Mouse (Mus musculus): ENCODE data around the gene Ubr4. TPM values are rescaled to one million over a fixed set of nuclear protein-coding genes. Genes with fewer than 3 reads are reported as not detected.

Ubr4 gene
- polyA plus RNA-seq, 2 experiments: 86.6 to 159 TPM

DNA sequence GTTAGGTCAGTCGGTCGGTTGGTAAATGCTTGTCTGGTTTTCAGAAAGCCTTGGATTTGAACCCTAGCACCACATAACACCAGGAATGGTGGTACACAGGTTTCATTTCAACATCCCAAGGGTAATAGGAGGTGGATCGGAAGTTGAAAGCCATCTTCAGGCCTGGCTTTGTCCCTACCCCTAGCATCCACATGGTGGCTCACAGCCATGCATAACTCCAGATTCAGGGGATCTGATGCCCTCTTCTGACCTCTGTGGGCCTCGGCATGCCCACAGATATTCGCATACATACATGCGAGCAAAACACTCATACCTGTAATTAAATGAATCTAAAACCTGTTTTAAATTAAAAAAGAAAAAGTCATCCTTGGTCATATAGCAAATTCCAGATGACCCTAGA, 149.3 kb downstream of the Ubr4 start:
- no peak overlapping the region for H3K4me2 ChIP-seq (replicated peaks; ENCODE audit: low read depth, low read length, severe bottlenecking)
- DNase-seq (ENCODE audit: low spot score) (no peak), ATAC-seq (ENCODE audit: low FRiP score, low read depth) (no peak)
- no peaks in the 10 kb centered on the region for H3K36me3 ChIP-seq (ENCODE audit: control insufficient read depth, insufficient read depth, low read length)
- 0 out of 2 replicates have a peak, but pooled peaks cover 5% of the 10 kb centered on the region for H3K9me3 ChIP-seq (ENCODE audit: control insufficient read depth, low read length)
- no peaks in the 10 kb centered on the region for H3K27me3 ChIP-seq (ENCODE audit: control insufficient read depth, insufficient read depth, low read length)
- H3K4me3 ChIP-seq (replicated peaks; ENCODE audit: low read length): no peak overlapping the region
- no peak for TF ChIP-seq POLR2A (IDR thresholded peaks at IDR 0.05; ENCODE audit: borderline replicate concordance, extremely low read depth, insufficient read depth, insufficient read length)
- no peaks in the 10 kb centered on the region; the same call in 1 of the 2 replicates for H3K4me1 ChIP-seq (ENCODE audit: control insufficient read depth, insufficient read depth, low read length)
- WGBS: 78% methylated on average over 6 of the region's 6 CpGs
- no peak overlapping the region for H3K9ac ChIP-seq (ENCODE audit: low read depth, low read length, severe bottlenecking)
- no peak overlapping the region for H3K27ac ChIP-seq (replicated peaks; ENCODE audit: low read depth, low read length)

DNA sequence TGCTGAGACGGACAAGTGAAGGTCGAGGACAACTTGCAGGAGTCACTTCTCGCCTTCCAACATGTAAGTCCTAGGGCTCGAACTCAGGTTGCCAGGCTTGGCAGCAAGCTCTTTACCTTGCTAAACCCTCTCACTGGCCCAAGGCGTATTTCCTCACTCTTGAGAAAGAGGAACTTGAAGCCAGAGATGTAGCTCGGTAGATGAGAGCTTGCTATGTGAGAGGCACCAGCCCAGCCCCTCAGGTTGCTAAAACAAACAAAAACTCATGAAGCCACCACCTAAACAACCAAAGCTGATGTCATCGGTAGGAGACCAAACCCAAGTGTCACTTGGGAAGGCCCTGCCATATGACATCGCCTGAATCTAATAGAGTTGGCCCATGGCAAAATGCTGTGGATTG, 151.5 kb downstream of the Ubr4 start:
- H3K4me3 ChIP-seq (replicated peaks; ENCODE audit: low read length): no peak overlapping the region
- no peak overlapping the region for H3K9ac ChIP-seq (ENCODE audit: low read depth, low read length, severe bottlenecking)
- no peak for ATAC-seq (ENCODE audit: low FRiP score, low read depth)
- WGBS: 84% methylated on average over 8 of the region's 8 CpGs
- H3K9me3 ChIP-seq (ENCODE audit: control insufficient read depth, low read length): 0 out of 2 replicates have a peak, but pooled peaks cover 5% of the 10 kb centered on the region
- TF ChIP-seq POLR2A (IDR thresholded peaks at IDR 0.05; ENCODE audit: borderline replicate concordance, extremely low read depth, insufficient read depth, insufficient read length): no peak
- H3K4me1 ChIP-seq (ENCODE audit: control insufficient read depth, insufficient read depth, low read length): no peaks in the 10 kb centered on the region; the same call in 1 of the 2 replicates
- H3K36me3 ChIP-seq (ENCODE audit: control insufficient read depth, insufficient read depth, low read length): no peaks in the 10 kb centered on the region
- no peak for DNase-seq (ENCODE audit: low spot score)
- H3K27ac ChIP-seq (replicated peaks; ENCODE audit: low read depth, low read length): no peak overlapping the region
- no peaks in the 10 kb centered on the region for H3K27me3 ChIP-seq (ENCODE audit: control insufficient read depth, insufficient read depth, low read length)
- H3K4me2 ChIP-seq (replicated peaks; ENCODE audit: low read depth, low read length, severe bottlenecking): no peak overlapping the region

DNA sequence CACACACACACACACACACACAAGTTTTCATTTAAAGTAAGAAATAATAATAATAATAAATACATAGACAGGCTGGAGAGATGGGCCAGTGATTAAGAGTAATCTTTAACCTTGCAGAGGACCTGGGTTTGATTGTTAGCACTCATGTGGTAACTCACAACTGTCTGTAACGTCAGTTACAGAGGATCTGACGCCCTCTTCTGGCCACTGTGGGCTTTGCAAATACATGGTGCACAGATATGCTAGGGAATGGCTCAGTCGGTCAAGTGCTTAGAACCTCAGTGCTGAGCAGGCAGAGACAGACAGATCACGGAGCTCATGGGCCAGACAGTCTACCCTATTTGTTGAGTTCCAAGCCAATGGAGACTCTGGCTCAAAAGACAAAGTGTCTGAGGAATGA, 153.3 kb downstream of the Ubr4 start:
- TF ChIP-seq POLR2A (IDR thresholded peaks at IDR 0.05; ENCODE audit: borderline replicate concordance, extremely low read depth, insufficient read depth, insufficient read length): no peak
- ATAC-seq (ENCODE audit: low FRiP score, low read depth): no peak
- no peaks in the 10 kb centered on the region; the same call in 1 of the 2 replicates for H3K4me1 ChIP-seq (ENCODE audit: control insufficient read depth, insufficient read depth, low read length)

DNA sequence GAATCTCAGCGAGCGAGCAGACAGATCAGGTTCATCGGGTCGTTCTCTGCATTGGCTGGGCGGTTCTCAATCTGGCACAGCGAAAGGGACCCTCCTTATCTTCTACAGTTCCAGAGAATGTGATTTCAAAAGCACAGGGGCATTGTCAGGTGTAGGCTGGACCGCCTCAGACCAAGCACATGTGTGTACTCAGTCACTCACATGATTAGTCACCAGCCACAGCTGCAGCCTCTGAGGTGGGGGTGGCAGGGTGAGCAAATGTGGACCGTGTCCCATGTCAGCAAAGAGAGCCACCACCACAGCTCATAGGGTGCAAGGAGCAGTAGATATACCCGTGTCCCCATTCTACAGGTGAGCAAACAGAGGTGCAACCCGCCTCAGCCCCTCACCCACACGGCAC, 154.3 kb downstream of the Ubr4 start:
- Histone ChIP-seq H3K4me1 (ENCODE audit: control insufficient read depth, insufficient read depth, low read length) (no peaks in the 10 kb centered on the region), H3K4me2 (replicated peaks; ENCODE audit: low read depth, low read length, severe bottlenecking) (no peak overlapping the region), H3K36me3 (ENCODE audit: control insufficient read depth, insufficient read depth, low read length) (no peaks in the 10 kb centered on the region), H3K27me3 (ENCODE audit: control insufficient read depth, insufficient read depth, low read length) (no peaks in the 10 kb centered on the region), H3K4me3 (replicated peaks; ENCODE audit: low read length) (no peak overlapping the region), H3K9me3 (ENCODE audit: control insufficient read depth, low read length) (0 out of 2 replicates have a peak, but pooled peaks cover 5% of the 10 kb centered on the region), H3K9ac (ENCODE audit: low read depth, low read length, severe bottlenecking) (no peak overlapping the region), H3K27ac (replicated peaks; ENCODE audit: low read depth, low read length) (no peak overlapping the region)
- ATAC-seq (ENCODE audit: low FRiP score, low read depth) (no peak), DNase-seq (ENCODE audit: low spot score) (no peak)
- WGBS: 91% methylated on average over 11 of the region's 11 CpGs
- TF ChIP-seq POLR2A (IDR thresholded peaks at IDR 0.05; ENCODE audit: borderline replicate concordance, extremely low read depth, insufficient read depth, insufficient read length): no peak

More for the DNA sequence above, 153.3 kb downstream of the Ubr4 start:
- no peaks in the 10 kb centered on the region for H3K27me3 ChIP-seq (ENCODE audit: control insufficient read depth, insufficient read depth, low read length)
- WGBS: 78% methylated on average over 4 of the region's 4 CpGs
- H3K9me3 ChIP-seq (ENCODE audit: control insufficient read depth, low read length): 0 out of 2 replicates have a peak, but pooled peaks cover 5% of the 10 kb centered on the region
- H3K4me3 ChIP-seq (replicated peaks; ENCODE audit: low read length): no peak overlapping the region
- no peak overlapping the region for H3K4me2 ChIP-seq (replicated peaks; ENCODE audit: low read depth, low read length, severe bottlenecking)
- H3K27ac ChIP-seq (replicated peaks; ENCODE audit: low read depth, low read length): no peak overlapping the region
- DNase-seq (ENCODE audit: low spot score): no peak
- H3K36me3 ChIP-seq (ENCODE audit: control insufficient read depth, insufficient read depth, low read length): no peaks in the 10 kb centered on the region
- no peak overlapping the region for H3K9ac ChIP-seq (ENCODE audit: low read depth, low read length, severe bottlenecking)

DNA sequence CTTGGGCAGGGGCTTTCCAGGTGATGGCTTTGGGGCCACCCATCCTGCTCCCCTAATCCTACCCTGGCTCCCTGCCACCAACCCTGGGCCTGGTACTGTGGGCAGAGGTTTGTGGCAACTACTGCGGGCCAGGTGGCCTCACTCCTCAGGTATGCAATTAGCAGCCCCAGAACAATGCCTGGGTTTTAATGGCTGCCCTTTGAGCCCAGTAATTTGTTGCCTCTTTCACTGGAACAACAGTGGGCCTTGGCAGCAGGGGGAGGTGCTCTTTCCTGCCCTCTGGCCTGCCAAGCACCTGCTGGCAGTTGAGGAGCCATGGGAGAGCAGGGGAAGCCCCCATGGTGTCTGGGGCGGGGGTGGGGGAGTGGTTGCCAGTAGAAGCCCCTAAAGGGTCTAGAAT, 156.7 kb downstream of the Ubr4 start:
- no peak overlapping the region for H3K9ac ChIP-seq (ENCODE audit: low read depth, low read length, severe bottlenecking)
- WGBS: 65% methylated on average over 2 of the region's 2 CpGs
- H3K27ac ChIP-seq (replicated peaks; ENCODE audit: low read depth, low read length): no peak overlapping the region
- no peaks in the 10 kb centered on the region for H3K27me3 ChIP-seq (ENCODE audit: control insufficient read depth, insufficient read depth, low read length)
- no peak overlapping the region for H3K4me2 ChIP-seq (replicated peaks; ENCODE audit: low read depth, low read length, severe bottlenecking)
- 0 out of 2 replicates have a peak, but pooled peaks cover 5% of the 10 kb centered on the region for H3K9me3 ChIP-seq (ENCODE audit: control insufficient read depth, low read length)
- DNase-seq (ENCODE audit: low spot score) (no peak), ATAC-seq (ENCODE audit: low FRiP score, low read depth) (no peak)
- no peak for TF ChIP-seq POLR2A (IDR thresholded peaks at IDR 0.05; ENCODE audit: borderline replicate concordance, extremely low read depth, insufficient read depth, insufficient read length)
- no peaks in the 10 kb centered on the region for H3K36me3 ChIP-seq (ENCODE audit: control insufficient read depth, insufficient read depth, low read length)
- H3K4me1 ChIP-seq (ENCODE audit: control insufficient read depth, insufficient read depth, low read length): no peaks in the 10 kb centered on the region
- H3K4me3 ChIP-seq (replicated peaks; ENCODE audit: low read length): no peak overlapping the region

DNA sequence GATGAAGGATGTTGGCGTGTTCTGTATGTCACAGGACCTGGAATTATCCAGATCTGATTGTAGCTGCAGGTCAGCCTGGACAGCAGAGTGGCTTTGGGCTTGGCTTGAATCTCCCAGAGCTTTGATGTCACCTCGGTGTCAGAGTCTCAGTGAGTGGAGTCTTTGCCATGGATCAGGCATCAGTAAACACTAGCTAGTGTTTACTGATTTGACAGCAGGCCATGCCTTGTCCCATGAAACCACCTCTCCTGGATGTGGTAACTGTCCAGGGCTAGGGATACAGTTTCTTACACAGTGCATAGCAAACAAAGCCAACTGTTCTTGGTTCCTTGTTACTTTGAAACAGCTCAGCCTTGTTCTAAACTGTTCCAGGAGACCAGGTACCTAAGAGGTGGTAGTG, 159.1 kb downstream of the Ubr4 start:
- TF ChIP-seq POLR2A (IDR thresholded peaks at IDR 0.05; ENCODE audit: borderline replicate concordance, extremely low read depth, insufficient read depth, insufficient read length): no peak
- WGBS: 87% methylated on average over 2 of the region's 2 CpGs
- Histone ChIP-seq H3K9me3 (ENCODE audit: control insufficient read depth, low read length) (no peaks in the 10 kb centered on the region), H3K4me3 (replicated peaks; ENCODE audit: low read length) (no peak overlapping the region), H3K27ac (replicated peaks; ENCODE audit: low read depth, low read length) (no peak overlapping the region), H3K36me3 (ENCODE audit: control insufficient read depth, insufficient read depth, low read length) (no peaks in the 10 kb centered on the region), H3K27me3 (ENCODE audit: control insufficient read depth, insufficient read depth, low read length) (no peaks in the 10 kb centered on the region), H3K9ac (ENCODE audit: low read depth, low read length, severe bottlenecking) (no peak overlapping the region), H3K4me2 (replicated peaks; ENCODE audit: low read depth, low read length, severe bottlenecking) (no peak overlapping the region), H3K4me1 (ENCODE audit: control insufficient read depth, insufficient read depth, low read length) (no peaks in the 10 kb centered on the region)
- no peak for ATAC-seq (ENCODE audit: low FRiP score, low read depth)
- no peak for DNase-seq (ENCODE audit: low spot score)

Measured in limb, embryonic 14.5 days (tissue).